Mouse (Mus musculus): ENCODE data around the gene Mfsd4b5. TPM values are rescaled to one million over a fixed set of nuclear protein-coding genes. Genes with fewer than 3 reads are reported as not detected.

Gene Mfsd4b5
- total and polyA plus RNA-seq, 2 experiments from 2014 or later: not detected

- no peak for ATAC-seq
- 44% methylated on average over 2 of the region's 2 CpGs for WGBS
Observed at GRCm38 (mm10) chr10:39975771-39976170, 10.7 kb downstream of the Mfsd4b5 start.

GRCm38 (mm10) chr10:39974982-39975381 is 11.5 kb downstream of the Mfsd4b5 start:
- ATAC-seq: no peak

More at GRCm38 (mm10) chr10:39975771-39976170, 10.7 kb downstream of the Mfsd4b5 start:
- TF ChIP-seq CTCF (IDR thresholded peaks at IDR 0.05; ENCODE audit: low read depth): no peak
- DNase-seq: no peak
- Histone ChIP-seq H3K9ac (no peak overlapping the region), H3K27ac (ENCODE audit: low read depth, low read length) (no peak overlapping the region), H3K4me3 (ENCODE audit: low read depth, low read length) (no peak overlapping the region), H3K9me3 (ENCODE audit: low read length) (0 out of 2 replicates have a peak, but pooled peaks cover 7% of the 10 kb centered on the region), H3K4me1 (ENCODE audit: insufficient read depth) (no peaks in the 10 kb centered on the region), H3K36me3 (ENCODE audit: insufficient read depth) (no peaks in the 10 kb centered on the region), H3K27me3 (ENCODE audit: insufficient read depth, low read length) (no peaks in the 10 kb centered on the region), H3K4me2 (ENCODE audit: low read depth) (no peak overlapping the region)

GRCm38 (mm10) chr10:39967512-39967911 is 18.9 kb downstream of the Mfsd4b5 start:
- Histone ChIP-seq H3K4me2 (ENCODE audit: low read depth) (no peak overlapping the region), H3K9ac (no peak overlapping the region), H3K4me3 (ENCODE audit: low read depth, low read length) (no peak overlapping the region), H3K9me3 (ENCODE audit: low read length) (no peaks in the 10 kb centered on the region), H3K4me1 (ENCODE audit: insufficient read depth) (no peaks in the 10 kb centered on the region), H3K36me3 (ENCODE audit: insufficient read depth) (no peaks in the 10 kb centered on the region), H3K27me3 (ENCODE audit: insufficient read depth, low read length) (no peaks in the 10 kb centered on the region), H3K27ac (ENCODE audit: low read depth, low read length) (no peak overlapping the region)
- no peak for TF ChIP-seq CTCF (IDR thresholded peaks at IDR 0.05; ENCODE audit: low read depth)
- WGBS: 89% methylated on average over 3 of the region's 3 CpGs
- no peak for ATAC-seq
- DNase-seq: no peak

More at GRCm38 (mm10) chr10:39974982-39975381, 11.5 kb downstream of the Mfsd4b5 start:
- no peak for TF ChIP-seq CTCF (IDR thresholded peaks at IDR 0.05; ENCODE audit: low read depth)
- Histone ChIP-seq H3K4me1 (ENCODE audit: insufficient read depth) (no peaks in the 10 kb centered on the region), H3K27me3 (ENCODE audit: insufficient read depth, low read length) (no peaks in the 10 kb centered on the region), H3K4me3 (ENCODE audit: low read depth, low read length) (no peak overlapping the region), H3K9me3 (ENCODE audit: low read length) (0 out of 2 replicates have a peak, but pooled peaks cover 7% of the 10 kb centered on the region), H3K9ac (no peak overlapping the region), H3K27ac (ENCODE audit: low read depth, low read length) (no peak overlapping the region), H3K36me3 (ENCODE audit: insufficient read depth) (no peaks in the 10 kb centered on the region), H3K4me2 (ENCODE audit: low read depth) (no peak overlapping the region)
- 70% methylated on average over 11 of the region's 11 CpGs for WGBS
- DNase-seq: no peak

- Histone ChIP-seq H3K9me3 (ENCODE audit: low read length) (no peaks in the 10 kb centered on the region), H3K4me2 (ENCODE audit: low read depth) (no peak overlapping the region), H3K9ac (no peak overlapping the region), H3K27me3 (ENCODE audit: insufficient read depth, low read length) (no peaks in the 10 kb centered on the region; the same call in 1 of the 2 replicates), H3K4me3 (ENCODE audit: low read depth, low read length) (no peak overlapping the region), H3K27ac (ENCODE audit: low read depth, low read length) (no peak overlapping the region), H3K4me1 (ENCODE audit: insufficient read depth) (no peaks in the 10 kb centered on the region), H3K36me3 (ENCODE audit: insufficient read depth) (no peaks in the 10 kb centered on the region)
- ATAC-seq (no peak), DNase-seq (no peak)
- no peak for TF ChIP-seq CTCF (IDR thresholded peaks at IDR 0.05; ENCODE audit: low read depth)
- 45% methylated on average over 1 of the region's 1 CpGs for WGBS
Observed at GRCm38 (mm10) chr10:39961906-39962305, 24.5 kb downstream of the Mfsd4b5 start.

- no peaks in the 10 kb centered on the region for H3K9me3 ChIP-seq (ENCODE audit: low read length)
- 43% methylated on average over 11 of the region's 11 CpGs for WGBS
- peak overlapping the region; percentile 96 for H3K4me2 ChIP-seq (ENCODE audit: low read depth)
- H3K4me1 ChIP-seq (ENCODE audit: insufficient read depth): no peaks in the 10 kb centered on the region
- no peaks in the 10 kb centered on the region; the same call in 1 of the 2 replicates for H3K27me3 ChIP-seq (ENCODE audit: insufficient read depth, low read length)
- TF ChIP-seq CTCF (IDR thresholded peaks at IDR 0.05; ENCODE audit: low read depth): no peak
- peak overlapping the region; percentile 57 for H3K4me3 ChIP-seq (ENCODE audit: low read depth, low read length)
- no peak for DNase-seq
- ATAC-seq: peak; percentile 32; the same call in 1 of the 2 replicates
- H3K36me3 ChIP-seq (ENCODE audit: insufficient read depth): no peaks in the 10 kb centered on the region
- no peak overlapping the region for H3K27ac ChIP-seq (ENCODE audit: low read depth, low read length)
- H3K9ac ChIP-seq: no peak overlapping the region
Observed at GRCm38 (mm10) chr10:39960441-39960822, 26.0 kb downstream of the Mfsd4b5 start.

- Histone ChIP-seq H3K4me1 (ENCODE audit: insufficient read depth) (no peaks in the 10 kb centered on the region), H3K9ac (peak within 1 kb of the TSS; percentile 43), H3K36me3 (ENCODE audit: insufficient read depth) (no peaks in the 10 kb centered on the region), H3K4me2 (ENCODE audit: low read depth) (peak within 1 kb of the TSS; percentile 96), H3K27me3 (ENCODE audit: insufficient read depth, low read length) (no peaks in the 10 kb centered on the region; the same call in 1 of the 2 replicates), H3K4me3 (ENCODE audit: low read depth, low read length) (peak within 1 kb of the TSS; percentile 57), H3K27ac (ENCODE audit: low read depth, low read length) (no peak within 1 kb of the TSS; the same call in 1 of the 2 replicates), H3K9me3 (ENCODE audit: low read length) (no peaks in the 10 kb centered on the region)
- ATAC-seq (peak; percentile 100), DNase-seq (peak; percentile 94)
- under 1% methylated on average over 38 of the region's 38 CpGs for WGBS
- TF ChIP-seq CTCF (IDR thresholded peaks at IDR 0.05; ENCODE audit: low read depth): peak; percentile 87
Observed at GRCm38 (mm10) chr10:39959761-39960440, 26.5 kb downstream of the Mfsd4b5 start, which contains the start of gene Mfsd4b3. TSS of gene Mfsd4b3 (minus strand) at chr10:39960153.

- WGBS: 54% methylated on average over 4 of the region's 4 CpGs
Observed at GRCm38 (mm10) chr10:39958266-39958665, 28.2 kb downstream of the Mfsd4b5 start.

More at GRCm38 (mm10) chr10:39958266-39958665, 28.2 kb downstream of the Mfsd4b5 start:
- no peaks in the 10 kb centered on the region; the same call in 1 of the 2 replicates for H3K27me3 ChIP-seq (ENCODE audit: insufficient read depth, low read length)
- ATAC-seq (no peak), DNase-seq (peak; percentile 57)
- H3K4me1 ChIP-seq (ENCODE audit: insufficient read depth): no peaks in the 10 kb centered on the region
- H3K4me3 ChIP-seq (ENCODE audit: low read depth, low read length): no peak overlapping the region
- H3K36me3 ChIP-seq (ENCODE audit: insufficient read depth): no peaks in the 10 kb centered on the region
- TF ChIP-seq CTCF (IDR thresholded peaks at IDR 0.05; ENCODE audit: low read depth): peak; percentile 72
- H3K27ac ChIP-seq (ENCODE audit: low read depth, low read length): no peak overlapping the region
- no peaks in the 10 kb centered on the region for H3K9me3 ChIP-seq (ENCODE audit: low read length)
- no peak overlapping the region for H3K9ac ChIP-seq
- H3K4me2 ChIP-seq (ENCODE audit: low read depth): no peak overlapping the region

All from forebrain, postnatal 0 days (tissue).